Comparison of ENCODE assay signal across 11 mouse cellular contexts in the genomic region with DNA sequence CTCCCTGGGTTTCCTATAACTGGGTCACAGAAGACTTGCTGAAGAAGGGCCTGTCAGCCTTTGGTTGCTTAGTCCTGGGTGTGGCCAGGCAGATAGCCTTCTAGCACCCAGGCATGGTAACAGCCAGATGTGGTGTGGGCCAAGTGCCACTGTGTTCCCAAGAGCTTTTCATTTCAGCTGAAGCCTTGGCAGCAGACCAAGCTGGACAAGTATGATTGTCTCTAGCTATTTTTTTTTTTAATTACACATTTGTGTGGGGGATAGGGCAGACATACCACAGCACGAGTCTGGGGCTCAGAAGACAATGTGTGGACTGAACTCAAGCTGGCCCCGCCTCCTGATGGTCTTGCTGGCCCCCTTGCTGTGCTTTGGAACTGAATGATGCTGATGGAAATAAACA. TPM values are rescaled to one million over a fixed set of nuclear protein-coding genes. Genes with fewer than 3 reads are reported as not detected.
A peak's percentile ranks its signal among the peaks of the same experiment; 100 is the strongest.
DNase-seq lines count a peak whose midpoint lies in the region; ATAC-seq and TF ChIP-seq lines count a peak whose summit lies in the region.
"Had no signal": no experiment of that assay in that cellular context is flagged by ENCODE, and none has a peak within 500 bp of the region (broad histone marks: within the 10 kb centered on the region; RNA-seq: fewer than 3 reads in every experiment).

No protein-coding gene starts in this region.

- H3K27ac ChIP-seq in heart, adult 2 months, result no peak overlapping the region; the same call in 1 of the 2 replicates
- H3K27ac ChIP-seq in lung, embryonic 14.5 days (ENCODE audit: low read depth), result no peak overlapping the region
- 0 out of 2 replicates have a peak overlapping the region, but pooled peaks have one; percentile 20 for H3K27ac ChIP-seq in heart, postnatal 0 days (ENCODE audit: low read depth)
- no peak overlapping the region for H3K27ac ChIP-seq in lung, postnatal 0 days (ENCODE audit: low read length)
- H3K27ac ChIP-seq: macrophage had no signal

- H3K9ac ChIP-seq in heart, adult 2 months (ENCODE audit: low read depth, low read length), result no peak overlapping the region
- no peak overlapping the region for H3K9ac ChIP-seq in lung, embryonic 14.5 days
- no peak overlapping the region for H3K9ac ChIP-seq in heart, postnatal 0 days (replicated peaks; ENCODE audit: low read depth, low read length)
- no peak overlapping the region for H3K9ac ChIP-seq in lung, postnatal 0 days (replicated peaks; ENCODE audit: low read depth)

- intact Hi-C loops in heart, adult 2 months (cut with DNase I), result no loop called here

- H3K36me3 ChIP-seq in heart, adult 2 months (ENCODE audit: control insufficient read depth, insufficient read depth, low read length), result no peaks in the 10 kb centered on the region
- H3K36me3 ChIP-seq in lung, embryonic 14.5 days (ENCODE audit: insufficient read depth), result peaks cover 89% of the 10 kb centered on the region
- peaks cover 45% of the 10 kb centered on the region for H3K36me3 ChIP-seq in heart, postnatal 0 days (replicated peaks; ENCODE audit: control insufficient read depth, insufficient read depth, low read length)
- H3K36me3 ChIP-seq in lung, postnatal 0 days (ENCODE audit: insufficient read depth, low read length), result peaks cover 42% of the 10 kb centered on the region

- TF ChIP-seq EP300 in heart, adult 2 months (IDR thresholded peaks at IDR 0.05; ENCODE audit: insufficient read depth, low read depth, low read length), result no peak
- TF ChIP-seq EP300 in heart, postnatal 0 days (IDR thresholded peaks at IDR 0.05; ENCODE audit: low read depth), result no peak
- no peak for TF ChIP-seq EP300 in lung, postnatal 0 days (IDR thresholded peaks at IDR 0.05)

- no peaks in the 10 kb centered on the region for H3K79me2 ChIP-seq in heart, adult 2 months (replicated peaks; ENCODE audit: control insufficient read depth, insufficient read depth, low read length)

- peak; percentile 17; the same call in 1 of the 2 replicates for ATAC-seq in lung, embryonic 14.5 days (ENCODE audit: insufficient read depth)
- peak; percentile 31; the same call in 1 of the 2 replicates for ATAC-seq in heart, postnatal 0 days (ENCODE audit: insufficient read depth, low read depth)
- ATAC-seq in lung, postnatal 0 days, result peak; percentile 56

- no peak for TF ChIP-seq CTCF in heart, adult 2 months (IDR thresholded peaks at IDR 0.05)
- no peak for TF ChIP-seq CTCF in lung, embryonic 14.5 days (IDR thresholded peaks at IDR 0.05; ENCODE audit: low read depth)
- TF ChIP-seq CTCF in lung, adult 2 months (IDR thresholded peaks at IDR 0.05; ENCODE audit: insufficient read depth, low read length), result no peak
- no peak for TF ChIP-seq CTCF in heart, postnatal 0 days (IDR thresholded peaks at IDR 0.05; ENCODE audit: low read depth)
- TF ChIP-seq CTCF in lung, postnatal 0 days (IDR thresholded peaks at IDR 0.05), result no peak

- TF ChIP-seq POLR2A in heart, adult 2 months (IDR thresholded peaks at IDR 0.05; ENCODE audit: insufficient read depth, low read depth, low read length), result no peak
- no peak for TF ChIP-seq POLR2A in lung, adult 2 months (IDR thresholded peaks at IDR 0.05; ENCODE audit: borderline replicate concordance, extremely low read depth, low read depth, low read length)

- peak; percentile 55 to 58 for DNase-seq in heart, adult 2 months
- DNase-seq in heart, adult 8-10 months (ENCODE audit: low spot score), result no peak
- DNase-seq in lung, embryonic 14.5 days, result peak; percentile 65
- no peak for DNase-seq in lung, adult 2 months
- DNase-seq in heart, postnatal 0 days (ENCODE audit: low spot score), result peak; percentile 59
- peak; percentile 64 for DNase-seq in lung, postnatal 0 days (ENCODE audit: low spot score)
- no peak for DNase-seq in spleen, postnatal 36 days (ENCODE audit: low spot score in 2 of 2)
- DNase-seq in thymus, postnatal 0 days (ENCODE audit: low spot score), result no peak

- no peak overlapping the region for H3K4me2 ChIP-seq in lung, embryonic 14.5 days
- H3K4me2 ChIP-seq in heart, postnatal 0 days (ENCODE audit: low read depth, low read length), result no peak overlapping the region
- H3K4me2 ChIP-seq in lung, postnatal 0 days (replicated peaks; ENCODE audit: low read depth, low read length), result no peak overlapping the region

- H3K27me3 ChIP-seq in heart, adult 2 months (ENCODE audit: control insufficient read depth, insufficient read depth, low read length), result no peaks in the 10 kb centered on the region
- H3K27me3 ChIP-seq in lung, embryonic 14.5 days (ENCODE audit: insufficient read depth, low read length), result no peaks in the 10 kb centered on the region
- no peaks in the 10 kb centered on the region for H3K27me3 ChIP-seq in heart, postnatal 0 days (ENCODE audit: control insufficient read depth, insufficient read depth, low read length)
- H3K27me3 ChIP-seq in lung, postnatal 0 days (replicated peaks; ENCODE audit: insufficient read depth, low read length), result no peaks in the 10 kb centered on the region

- H3K4me1 ChIP-seq in heart, adult 2 months (ENCODE audit: control insufficient read depth, insufficient read depth, low read length), result no peaks in the 10 kb centered on the region; the same call in 1 of the 2 replicates
- no peaks in the 10 kb centered on the region for H3K4me1 ChIP-seq in lung, embryonic 14.5 days (ENCODE audit: insufficient read depth)
- H3K4me1 ChIP-seq in lung, adult 2 months (ENCODE audit: control insufficient read depth, insufficient read depth, low read length), result no peaks in the 10 kb centered on the region; the same call in 1 of the 2 replicates
- H3K4me1 ChIP-seq in heart, postnatal 0 days (ENCODE audit: control insufficient read depth, insufficient read depth), result peaks cover 12% of the 10 kb centered on the region; the same call in 1 of the 2 replicates
- H3K4me1 ChIP-seq in lung, postnatal 0 days (ENCODE audit: insufficient read depth, low read depth, low read length), result no peaks in the 10 kb centered on the region

- H3K9me3 ChIP-seq in lung, embryonic 14.5 days (ENCODE audit: low read depth, low read length), result no peaks in the 10 kb centered on the region; the same call in 1 of the 2 replicates
- no peaks in the 10 kb centered on the region; the same call in 1 of the 2 replicates for H3K9me3 ChIP-seq in heart, postnatal 0 days (replicated peaks; ENCODE audit: control insufficient read depth, low read length)
- no peaks in the 10 kb centered on the region for H3K9me3 ChIP-seq in lung, postnatal 0 days (ENCODE audit: low read length)
- H3K9me3 ChIP-seq: G1E had no signal

- 53% methylated on average over 2 of the region's 2 CpGs for whole genome bisulfite sequencing in heart, adult 2 months
- 58% methylated on average over 2 of the region's 2 CpGs for WGBS in lung, embryonic 14.5 days
- 61% methylated on average over 2 of the region's 2 CpGs for WGBS in lung, adult 2 months
- 47% methylated on average over 2 of the region's 2 CpGs for WGBS in heart, postnatal 0 days
- WGBS in lung, postnatal 0 days, result 60% methylated on average over 2 of the region's 2 CpGs

- no peak overlapping the region for H3K4me3 ChIP-seq in heart, adult 2 months
- H3K4me3 ChIP-seq in lung, embryonic 14.5 days (ENCODE audit: low read depth, low read length), result no peak overlapping the region
- no peak overlapping the region for H3K4me3 ChIP-seq in lung, adult 2 months (replicated peaks; ENCODE audit: extremely low read depth, low read depth, low read length)
- no peak overlapping the region for H3K4me3 ChIP-seq in heart, postnatal 0 days (ENCODE audit: low read depth, low read length)
- no peak overlapping the region for H3K4me3 ChIP-seq in lung, postnatal 0 days (ENCODE audit: low read depth, low read length)

RNA-seq across cellular contexts. Expression of a gene that starts 20.6 kb away (rescaled TPM):
- total RNA-seq in heart, adult 2 months (2021), result 1 to 10 TPM in 1 of 2 experiments, under 1 TPM in 1; 0.43 to 1.0 TPM
- polyA plus RNA-seq in heart, adult 2 months (2012; rRNA removed), result 0.73 and 1.4 TPM in 2 replicates
- 1 to 10 TPM in 1 of 4 experiments, under 1 TPM in 3; 0.16 to 1.2 (median 0.60) TPM for total RNA-seq in heart, adult 8-10 months (2022)
- polyA plus RNA-seq in lung, embryonic 14.5 days (2014; fragmentation: Nextera tagmentation; extraction: Ambion mirVana), result 39.7 and 43.9 TPM in 2 replicates
- polyA plus RNA-seq in lung, adult 2 months (2012; rRNA removed), result 2.6 and 3.4 TPM in 2 replicates
- 3.4 and 5.1 TPM in 2 replicates for total RNA-seq in heart, postnatal 0 days (2014; rRNA removed; ENCODE audit: low replicate concordance)
- 2.7 and 2.8 TPM in 2 replicates for polyA plus RNA-seq in heart, postnatal 0 days (2015; fragmentation: Nextera tagmentation; extraction: Ambion mirVana)
- 11.0 and 12.5 TPM in 2 replicates for polyA plus RNA-seq in lung, postnatal 0 days (2015; fragmentation: Nextera tagmentation; extraction: Ambion mirVana)
- polyA plus RNA-seq in thymus, postnatal 0 days (2015; fragmentation: Nextera tagmentation; extraction: Ambion mirVana), result 2.0 and 2.4 TPM in 2 replicates
- polyA plus RNA-seq: G1E, macrophage had no signal

RNA-seq across cellular contexts. Expression of a gene that starts 24.6 kb away (rescaled TPM):
- total RNA-seq in heart, adult 2 months (2021), result 10 to 100 TPM; 32.2 to 39.9 TPM
- 26.3 and 32.8 TPM in 2 replicates for polyA plus RNA-seq in heart, adult 2 months (2012; rRNA removed)
- total RNA-seq in heart, adult 8-10 months (2022), result 10 to 100 TPM; 33.1 to 45.6 (median 36.7) TPM
- 31.6 and 34.1 TPM in 2 replicates for polyA plus RNA-seq in lung, embryonic 14.5 days (2014; fragmentation: Nextera tagmentation; extraction: Ambion mirVana)
- polyA plus RNA-seq in lung, adult 2 months (2012; rRNA removed), result 49.0 and 59.9 TPM in 2 replicates
- total RNA-seq in heart, postnatal 0 days (2014; rRNA removed; ENCODE audit: low replicate concordance), result 20.4 and 25.6 TPM in 2 replicates
- 19.5 and 21.3 TPM in 2 replicates for polyA plus RNA-seq in heart, postnatal 0 days (2015; fragmentation: Nextera tagmentation; extraction: Ambion mirVana)
- 33.0 and 34.5 TPM in 2 replicates for polyA plus RNA-seq in lung, postnatal 0 days (2015; fragmentation: Nextera tagmentation; extraction: Ambion mirVana)
- polyA plus RNA-seq in thymus, postnatal 0 days (2015; fragmentation: Nextera tagmentation; extraction: Ambion mirVana), result 43.4 and 46.3 TPM in 2 replicates

RNA-seq across cellular contexts. Expression of a gene that starts 47.8 kb away (rescaled TPM):
- total RNA-seq in heart, adult 2 months (2021), result not detected
- polyA plus RNA-seq in heart, adult 2 months (2012; rRNA removed), result not detected in 2 replicates
- total RNA-seq in heart, adult 8-10 months (2022), result not detected
- 1.8 and 2.3 TPM in 2 replicates for polyA plus RNA-seq in lung, embryonic 14.5 days (2014; fragmentation: Nextera tagmentation; extraction: Ambion mirVana)
- 0.27 and 0.28 TPM in 2 replicates for polyA plus RNA-seq in lung, adult 2 months (2012; rRNA removed)
- total RNA-seq in heart, postnatal 0 days (2014; rRNA removed; ENCODE audit: low replicate concordance), result not detected in 2 replicates
- polyA plus RNA-seq in heart, postnatal 0 days (2015; fragmentation: Nextera tagmentation; extraction: Ambion mirVana), result 3.5 and 3.9 TPM in 2 replicates
- 5.8 TPM in 2 replicates for polyA plus RNA-seq in lung, postnatal 0 days (2015; fragmentation: Nextera tagmentation; extraction: Ambion mirVana)
- 1.1 and 4.1 TPM in 2 replicates for polyA plus RNA-seq in thymus, postnatal 0 days (2015; fragmentation: Nextera tagmentation; extraction: Ambion mirVana)
- total RNA-seq: G1E; gastrocnemius, adult 8-10 months had no signal
- polyA plus RNA-seq: macrophage had no signal

Comparison
In these comparisons a context has a peak if more than half of its experiments do, and no peak if none do; other contexts are left out.
1. DNase-seq: peak in heart, adult 2 months (2 of 2), lung, embryonic 14.5 days (single experiment), heart, postnatal 0 days (single experiment) and lung, postnatal 0 days (single experiment); none in heart, adult 8-10 months (single experiment), lung, adult 2 months (single experiment), spleen, postnatal 36 days (0 of 2) and thymus, postnatal 0 days (single experiment).
2. Peak in every context shown above with its lines, with median percentiles within 50 percentile points of each other: ATAC-seq.